Mouse (Mus musculus) sigmoid colon, adult 10 weeks (tissue): ENCODE results near the gene Supt4a. TPM values are rescaled to one million over a fixed set of nuclear protein-coding genes. Genes with fewer than 3 reads are reported as not detected.

ENCODE experiments used
- polyA plus RNA-seq: library from polyadenylated mRNA; stranded (reverse); fragments of 350-450 nt; fragmentation: Illumina TruSeq; extraction: RNeasy Lipid Tissue Mini Kit (QIAGEN cat#74804); gene quantifications from one replicate; pipeline ENCODE4 v1.2.3, GENCODE M21; 2014; ENCODE audit warnings: low read depth, low replicate concordance

Supt4a gene
- polyA plus RNA-seq, result 17.7 TPM

DNA sequence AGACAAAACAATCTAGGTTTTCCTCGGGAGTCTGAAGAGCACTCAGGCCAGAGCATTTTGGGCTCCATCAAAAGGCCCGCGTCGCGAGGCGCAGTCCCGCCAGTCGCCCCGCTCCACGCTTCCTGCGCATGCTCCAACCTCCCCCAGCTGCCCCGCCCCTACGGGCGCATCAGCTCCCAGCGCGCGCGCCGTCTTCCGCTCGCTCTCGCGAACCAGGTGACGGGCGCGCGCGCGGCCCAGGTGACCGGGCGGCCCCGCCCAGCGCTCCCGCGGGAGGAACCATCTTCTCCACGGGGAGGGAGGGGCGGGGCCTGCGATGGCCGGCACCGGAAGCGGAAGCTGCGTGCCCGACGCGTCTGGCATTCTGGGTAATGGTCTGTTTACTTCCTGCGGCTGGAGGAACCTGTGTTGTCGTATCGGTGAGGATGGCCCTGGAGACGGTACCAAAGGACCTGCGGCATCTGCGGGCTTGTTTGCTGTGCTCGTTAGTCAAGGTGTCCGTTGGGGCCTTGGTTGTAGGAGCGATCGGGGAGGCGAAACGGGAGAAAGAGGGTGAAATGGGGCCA lies at the start of gene Supt4a:
Supt4a (plus strand) TSS at position 378 of the 566 bp plus-strand sequence.

DNA sequence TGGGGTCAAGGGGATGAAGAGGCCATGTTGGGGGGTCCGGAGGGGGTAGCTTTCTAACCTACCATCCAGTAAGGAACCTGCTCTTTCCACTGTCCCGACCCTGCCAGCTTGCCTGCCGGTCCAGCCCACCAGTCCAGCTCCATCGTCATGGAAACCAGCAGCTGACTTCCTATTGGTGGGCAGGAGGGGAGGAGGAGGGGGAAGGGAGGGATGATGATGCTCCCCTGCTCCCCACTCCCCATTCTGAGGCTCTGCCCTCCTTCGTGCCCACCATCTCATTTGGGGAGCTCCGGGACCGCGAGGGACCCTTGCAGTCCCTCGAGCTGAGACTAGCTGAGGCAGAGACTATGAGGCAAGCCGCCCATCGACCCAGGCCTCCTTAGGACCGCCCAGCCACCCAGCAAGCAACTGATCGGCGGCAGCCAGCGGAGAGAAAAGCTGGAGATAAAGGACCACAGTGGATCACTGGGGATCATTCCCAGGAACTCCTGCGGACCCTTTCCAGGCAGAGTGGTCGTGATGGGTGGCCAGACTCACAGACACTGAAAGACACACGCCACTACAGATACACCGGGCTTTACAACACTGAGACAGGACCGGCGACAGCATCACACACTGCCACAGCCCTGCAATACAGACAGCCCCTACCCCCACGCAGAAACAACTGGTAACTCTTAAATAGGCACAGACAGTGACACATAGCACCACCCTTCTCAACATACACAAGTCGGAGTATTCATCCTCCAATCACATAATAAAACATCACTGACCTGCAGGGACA lies 23.1 kb downstream of the Supt4a start, which contains the start of gene Tspoap1:
Tspoap1 (plus strand) TSS at position 241 of the 781 bp plus-strand sequence.

Other genes with a start within 250 kb of the Supt4a start
- gene Gm11492, start 170.9 kb upstream of the Supt4a start, polyA plus RNA-seq, result not detected
- 4.9 TPM for gene Sept4, start 168.6 kb upstream of the Supt4a start, polyA plus RNA-seq
- gene Mtmr4, start 145.4 kb upstream of the Supt4a start, polyA plus RNA-seq, result 32.9 TPM
- gene Hsf5, start 120.4 kb upstream of the Supt4a start, polyA plus RNA-seq, result 0.25 TPM
- 15.0 TPM for gene Rnf43, start 74.8 kb upstream of the Supt4a start, polyA plus RNA-seq
- not detected for gene Tspoap1, start 23.0 kb downstream of the Supt4a start, polyA plus RNA-seq
- not detected for gene Mpo, start 56.0 kb downstream of the Supt4a start, polyA plus RNA-seq
- 1.3 TPM for gene Lpo, start 90.7 kb downstream of the Supt4a start, polyA plus RNA-seq
- 1.8 TPM for gene Mks1, start 115.7 kb downstream of the Supt4a start, polyA plus RNA-seq
- gene Epx, start 138.0 kb downstream of the Supt4a start, polyA plus RNA-seq, result not detected
- not detected for gene Olfr462, start 154.7 kb downstream of the Supt4a start, polyA plus RNA-seq
- not detected for gene Olfr463, start 159.8 kb downstream of the Supt4a start, polyA plus RNA-seq
- not detected for gene Olfr464, start 183.4 kb downstream of the Supt4a start, polyA plus RNA-seq
- 94.8 TPM for gene Dynll2, start 250.0 kb downstream of the Supt4a start, polyA plus RNA-seq